ENCODE assay signal across 25 mouse cellular contexts in genomic region chr15:81882348-81882747, GRCm38 (mm10). TPM values are rescaled to one million over a fixed set of nuclear protein-coding genes. Genes with fewer than 3 reads are reported as not detected.
DNase-seq lines count a peak whose midpoint lies in the region; ATAC-seq lines count a peak whose summit lies in the region.
"Had no signal": no experiment of that assay in that cellular context is flagged by ENCODE, and none has a peak within 500 bp of the region (broad histone marks: within the 10 kb centered on the region; RNA-seq: fewer than 3 reads in every experiment).

No protein-coding gene starts in this region.

- H3K36me3 ChIP-seq in hindbrain, embryonic 13.5 days = peaks cover 3% of the 10 kb centered on the region; the same call in 1 of the 2 replicates
- no peaks in the 10 kb centered on the region for H3K36me3 ChIP-seq in hindbrain, embryonic 11.5 days (ENCODE audit: control insufficient read depth, insufficient read depth, low read length)
- peaks cover 5% of the 10 kb centered on the region; the same call in 1 of the 2 replicates for H3K36me3 ChIP-seq in kidney, embryonic 16.5 days (ENCODE audit: insufficient read depth, low read length)
- H3K36me3 ChIP-seq in liver, embryonic 16.5 days (ENCODE audit: control insufficient read depth, insufficient read depth) = no peaks in the 10 kb centered on the region
- H3K36me3 ChIP-seq: midbrain, embryonic 15.5 days; neural tube, embryonic 15.5 days had no signal

- no peak overlapping the region for H3K4me2 ChIP-seq in hindbrain, embryonic 13.5 days
- H3K4me2 ChIP-seq in hindbrain, embryonic 11.5 days (replicated peaks; ENCODE audit: low read depth, low read length) = no peak overlapping the region
- H3K4me2 ChIP-seq in kidney, embryonic 16.5 days (replicated peaks; ENCODE audit: low read depth, low read length) = no peak overlapping the region
- no peak overlapping the region for H3K4me2 ChIP-seq in liver, embryonic 16.5 days (ENCODE audit: low read depth, low read length)
- H3K4me2 ChIP-seq: heart, embryonic 12.5 days; limb, embryonic 15.5 days; midbrain, embryonic 15.5 days; neural tube, embryonic 15.5 days; stomach, embryonic 15.5 days had no signal

- 0 out of 2 replicates have a peak overlapping the region, but pooled peaks have one; percentile 13 for H3K27ac ChIP-seq in hindbrain, embryonic 13.5 days
- no peak overlapping the region for H3K27ac ChIP-seq in hindbrain, embryonic 11.5 days (ENCODE audit: low read depth, low read length)
- H3K27ac ChIP-seq in kidney, embryonic 16.5 days (ENCODE audit: low read length) = no peak overlapping the region
- H3K27ac ChIP-seq in liver, embryonic 16.5 days (ENCODE audit: low read length) = peak overlapping the region; percentile 74
- H3K27ac ChIP-seq: limb, embryonic 15.5 days; stomach, embryonic 15.5 days had no signal

- H3K4me3 ChIP-seq in hindbrain, embryonic 13.5 days = no peak overlapping the region
- H3K4me3 ChIP-seq in hindbrain, embryonic 11.5 days (ENCODE audit: low read depth, low read length) = no peak overlapping the region
- no peak overlapping the region for H3K4me3 ChIP-seq in kidney, embryonic 16.5 days (ENCODE audit: low read length)
- H3K4me3 ChIP-seq in liver, embryonic 16.5 days (ENCODE audit: low read depth, low read length) = no peak overlapping the region
- H3K4me3 ChIP-seq: heart, embryonic 12.5 days; limb, embryonic 15.5 days; megakaryocyte, embryonic 14.5 days; midbrain, embryonic 15.5 days; neural tube, embryonic 15.5 days; stomach, embryonic 15.5 days had no signal

- H3K9ac ChIP-seq in hindbrain, embryonic 13.5 days = no peak overlapping the region
- no peak overlapping the region for H3K9ac ChIP-seq in hindbrain, embryonic 11.5 days (ENCODE audit: low read depth, low read length)
- H3K9ac ChIP-seq in kidney, embryonic 16.5 days (replicated peaks; ENCODE audit: low read length) = no peak overlapping the region
- no peak overlapping the region for H3K9ac ChIP-seq in liver, embryonic 16.5 days (ENCODE audit: low read depth, low read length)
- H3K9ac ChIP-seq: heart, embryonic 12.5 days; limb, embryonic 15.5 days; midbrain, embryonic 15.5 days; neural tube, embryonic 15.5 days; stomach, embryonic 15.5 days had no signal

- 95% methylated on average over 3 of the region's 3 CpGs for WGBS in hindbrain, embryonic 13.5 days
- WGBS in hindbrain, embryonic 11.5 days = 94% methylated on average over 3 of the region's 3 CpGs
- WGBS in kidney, embryonic 16.5 days = 82% methylated on average over 3 of the region's 3 CpGs
- 72% methylated on average over 3 of the region's 3 CpGs for WGBS in liver, embryonic 16.5 days (ENCODE audit: insufficient replicate concordance)

- no peaks in the 10 kb centered on the region for H3K9me3 ChIP-seq in hindbrain, embryonic 13.5 days
- no peaks in the 10 kb centered on the region for H3K9me3 ChIP-seq in hindbrain, embryonic 11.5 days (ENCODE audit: control insufficient read depth, low read length)
- no peaks in the 10 kb centered on the region for H3K9me3 ChIP-seq in kidney, embryonic 16.5 days (ENCODE audit: low read length)
- H3K9me3 ChIP-seq in liver, embryonic 16.5 days (replicated peaks; ENCODE audit: control insufficient read depth, low read length) = no peaks in the 10 kb centered on the region
- H3K9me3 ChIP-seq: heart, embryonic 12.5 days; limb, embryonic 15.5 days; megakaryocyte, embryonic 14.5 days; midbrain, embryonic 15.5 days; neural tube, embryonic 15.5 days; stomach, embryonic 15.5 days had no signal

- DNase-seq in hindbrain, embryonic 11.5 days (ENCODE audit: low spot score) = no peak
- peak; percentile 83 for DNase-seq in kidney, adult 9 months
- DNase-seq in kidney, postnatal 14 days = peak; percentile 44
- DNase-seq in spleen, postnatal 14 days (ENCODE audit: low spot score in 2 of 2) = no peak
- DNase-seq: adrenal gland, postnatal 36 days; cerebellum, adult 18-20 months; cerebellum, postnatal 25 days; heart, adult 11 months; heart, postnatal 14 days; layer of hippocampus, postnatal 36 days; lung, postnatal 14 days; spleen, adult 18-20 months; thymus, adult 2 months had no signal

- H3K4me1 ChIP-seq in hindbrain, embryonic 13.5 days (replicated peaks) = peaks cover 40% of the 10 kb centered on the region
- H3K4me1 ChIP-seq in hindbrain, embryonic 11.5 days (replicated peaks; ENCODE audit: control insufficient read depth, insufficient read depth, low read length) = no peaks in the 10 kb centered on the region
- peaks cover 28% of the 10 kb centered on the region for H3K4me1 ChIP-seq in kidney, embryonic 16.5 days (ENCODE audit: insufficient read depth, low read length)
- peaks cover 16% of the 10 kb centered on the region for H3K4me1 ChIP-seq in liver, embryonic 16.5 days (ENCODE audit: control insufficient read depth, low read depth, low read length)
- H3K4me1 ChIP-seq: limb, embryonic 15.5 days; stomach, embryonic 15.5 days had no signal

- H3K27me3 ChIP-seq in hindbrain, embryonic 13.5 days = no peaks in the 10 kb centered on the region
- H3K27me3 ChIP-seq in hindbrain, embryonic 11.5 days (ENCODE audit: control insufficient read depth, insufficient read depth, low read length) = no peaks in the 10 kb centered on the region
- H3K27me3 ChIP-seq in kidney, embryonic 16.5 days (ENCODE audit: insufficient read depth, low read length) = no peaks in the 10 kb centered on the region
- H3K27me3 ChIP-seq in liver, embryonic 16.5 days (ENCODE audit: control insufficient read depth, insufficient read depth, low read depth, low read length) = no peaks in the 10 kb centered on the region
- H3K27me3 ChIP-seq: heart, embryonic 12.5 days; limb, embryonic 15.5 days; megakaryocyte, embryonic 14.5 days; midbrain, embryonic 15.5 days; neural tube, embryonic 15.5 days; Patski; stomach, embryonic 15.5 days had no signal

- no peak for ATAC-seq in hindbrain, embryonic 13.5 days (ENCODE audit: low FRiP score)
- ATAC-seq in hindbrain, embryonic 11.5 days (ENCODE audit: low FRiP score) = no peak
- no peak for ATAC-seq in kidney, embryonic 16.5 days (ENCODE audit: low FRiP score, low TSS enrichment)
- ATAC-seq in liver, embryonic 16.5 days (ENCODE audit: low read depth) = peak; percentile 68
- ATAC-seq in megakaryocyte progenitor cell, adult 5-6 weeks (replicated peaks; ENCODE audit: poor library complexity) = no peak
- ATAC-seq: CD4-positive, CD25-positive, alpha-beta regulatory T cell, adult 4 months; midbrain, embryonic 15.5 days; Patski had no signal

RNA-seq across cellular contexts. Expression of gene Aco2, which starts 10.2 kb away (rescaled TPM):
- polyA plus RNA-seq in hindbrain, embryonic 13.5 days (2015; fragmentation: Nextera tagmentation; extraction: Ambion mirVana) = 237 and 248 TPM in 2 replicates
- 155 and 169 TPM in 2 replicates for polyA plus RNA-seq in hindbrain, embryonic 11.5 days (2014; fragmentation: Nextera tagmentation; extraction: Ambion mirVana)
- 281 and 293 TPM in 2 replicates for polyA plus RNA-seq in kidney, embryonic 16.5 days (2015; fragmentation: Nextera tagmentation; extraction: Ambion mirVana)
- 109 and 114 TPM in 2 replicates for polyA plus RNA-seq in liver, embryonic 16.5 days (2015; fragmentation: Nextera tagmentation; extraction: Ambion mirVana)
- 77.3 and 90.7 TPM in 2 replicates for total RNA-seq in megakaryocyte progenitor cell, adult 5-6 weeks (2015)
- total RNA-seq in megakaryocyte progenitor cell, adult 5-6 weeks (2017) = 122 and 130 TPM in 2 replicates

RNA-seq across cellular contexts. Expression of gene Phf5a, which starts 10.6 kb away (rescaled TPM):
- 123 and 125 TPM in 2 replicates for polyA plus RNA-seq in hindbrain, embryonic 13.5 days (2015; fragmentation: Nextera tagmentation; extraction: Ambion mirVana)
- 184 and 186 TPM in 2 replicates for polyA plus RNA-seq in hindbrain, embryonic 11.5 days (2014; fragmentation: Nextera tagmentation; extraction: Ambion mirVana)
- polyA plus RNA-seq in kidney, embryonic 16.5 days (2015; fragmentation: Nextera tagmentation; extraction: Ambion mirVana) = 167 and 172 TPM in 2 replicates
- 72.6 and 79.6 TPM in 2 replicates for polyA plus RNA-seq in liver, embryonic 16.5 days (2015; fragmentation: Nextera tagmentation; extraction: Ambion mirVana)
- total RNA-seq in megakaryocyte progenitor cell, adult 5-6 weeks (2015) = 123 and 128 TPM in 2 replicates
- total RNA-seq in megakaryocyte progenitor cell, adult 5-6 weeks (2017) = 83.2 and 110 TPM in 2 replicates

RNA-seq across cellular contexts. Expression of gene Tob2, which starts 23.8 kb away (rescaled TPM):
- 15.6 and 15.7 TPM in 2 replicates for polyA plus RNA-seq in hindbrain, embryonic 13.5 days (2015; fragmentation: Nextera tagmentation; extraction: Ambion mirVana)
- polyA plus RNA-seq in hindbrain, embryonic 11.5 days (2014; fragmentation: Nextera tagmentation; extraction: Ambion mirVana) = 10.5 and 12.5 TPM in 2 replicates
- polyA plus RNA-seq in kidney, embryonic 16.5 days (2015; fragmentation: Nextera tagmentation; extraction: Ambion mirVana) = 29.6 and 32.6 TPM in 2 replicates
- 11.7 and 14.9 TPM in 2 replicates for polyA plus RNA-seq in liver, embryonic 16.5 days (2015; fragmentation: Nextera tagmentation; extraction: Ambion mirVana)
- total RNA-seq in megakaryocyte progenitor cell, adult 5-6 weeks (2015) = 33.9 and 36.3 TPM in 2 replicates
- 19.8 and 21.2 TPM in 2 replicates for total RNA-seq in megakaryocyte progenitor cell, adult 5-6 weeks (2017)

RNA-seq across cellular contexts. Expression of gene Polr3h, which starts 43.7 kb away (rescaled TPM):
- polyA plus RNA-seq in hindbrain, embryonic 13.5 days (2015; fragmentation: Nextera tagmentation; extraction: Ambion mirVana) = 73.3 and 76.8 TPM in 2 replicates
- polyA plus RNA-seq in hindbrain, embryonic 11.5 days (2014; fragmentation: Nextera tagmentation; extraction: Ambion mirVana) = 66.2 and 67.1 TPM in 2 replicates
- polyA plus RNA-seq in kidney, embryonic 16.5 days (2015; fragmentation: Nextera tagmentation; extraction: Ambion mirVana) = 95.5 and 98.5 TPM in 2 replicates
- polyA plus RNA-seq in liver, embryonic 16.5 days (2015; fragmentation: Nextera tagmentation; extraction: Ambion mirVana) = 53.2 and 55.3 TPM in 2 replicates
- 14.0 and 17.1 TPM in 2 replicates for total RNA-seq in megakaryocyte progenitor cell, adult 5-6 weeks (2015)
- total RNA-seq in megakaryocyte progenitor cell, adult 5-6 weeks (2017) = 37.6 and 37.7 TPM in 2 replicates

RNA-seq across cellular contexts. Expression of gene Csdc2, which starts 54.2 kb away (rescaled TPM):
- 130 and 137 TPM in 2 replicates for polyA plus RNA-seq in hindbrain, embryonic 13.5 days (2015; fragmentation: Nextera tagmentation; extraction: Ambion mirVana)
- 25.2 and 25.7 TPM in 2 replicates for polyA plus RNA-seq in hindbrain, embryonic 11.5 days (2014; fragmentation: Nextera tagmentation; extraction: Ambion mirVana)
- 35.2 and 38.1 TPM in 2 replicates for polyA plus RNA-seq in kidney, embryonic 16.5 days (2015; fragmentation: Nextera tagmentation; extraction: Ambion mirVana)
- polyA plus RNA-seq in liver, embryonic 16.5 days (2015; fragmentation: Nextera tagmentation; extraction: Ambion mirVana) = 0.83 and 1.3 TPM in 2 replicates
- not detected in 2 replicates for total RNA-seq in megakaryocyte progenitor cell, adult 5-6 weeks (2015)
- not detected in 2 replicates for total RNA-seq in megakaryocyte progenitor cell, adult 5-6 weeks (2017)
- polyA plus RNA-seq: CD4-positive, CD25-positive, alpha-beta regulatory T cell, adult 4 months had no signal

Comparison
In these comparisons a context has a peak if more than half of its experiments do, and no peak if none do; other contexts are left out.
1. H3K27ac ChIP-seq: peak in hindbrain, embryonic 13.5 days (single experiment) and liver, embryonic 16.5 days (single experiment); none in hindbrain, embryonic 11.5 days (single experiment) and kidney, embryonic 16.5 days (single experiment).
2. DNase-seq: peak in kidney, adult 9 months (single experiment) and kidney, postnatal 14 days (single experiment); none in hindbrain, embryonic 11.5 days (single experiment) and spleen, postnatal 14 days (0 of 2).